Mouse (Mus musculus) heart, embryonic 13.5 days (tissue): ENCODE data around the gene Calm3. TPM values are rescaled to one million over a fixed set of nuclear protein-coding genes. Genes with fewer than 3 reads are reported as not detected.

Experiments
- ATAC-seq: fragments of 200-750 bp; cut with Nextera tagmentation; 2 replicates; pipeline ENCODE4 v1.8.0; 2017; ENCODE audit warnings: moderate TSS enrichment; ENCODE audit not compliant: insufficient number of reproducible peaks, low FRiP score, low TSS enrichment; ENCODE audit errors: extremely low read depth
- H3K27ac ChIP-seq: fragments of 300-500 bp; sonication (generic); replicated peaks from 2 replicates; pipeline ENCODE4 v1.5.1; 2015; ENCODE audit warnings: moderate library complexity, mild to moderate bottlenecking, inconsistent platforms
- H3K27me3 ChIP-seq: fragments of 300-500 bp; sonication (generic); replicated peaks from 2 replicates; pipeline ENCODE4 v1.6.1; 2015; ENCODE audit warnings: mild to moderate bottlenecking, inconsistent platforms
- H3K36me3 ChIP-seq: fragments of 300-500 bp; sonication (generic); 2 replicates; pipeline ENCODE4 v1.6.1; 2015; ENCODE audit warnings: mild to moderate bottlenecking, inconsistent platforms
- H3K4me1 ChIP-seq: fragments of 300-500 bp; sonication (generic); 2 replicates; pipeline ENCODE4 v1.6.1; 2015; ENCODE audit warnings: inconsistent platforms
- H3K4me2 ChIP-seq: fragments of 300-500 bp; sonication (generic); 2 replicates; pipeline ENCODE4 v1.6.1; 2015; ENCODE audit warnings: inconsistent platforms, mild to moderate bottlenecking, moderate library complexity
- H3K4me3 ChIP-seq: fragments of 300-500 bp; sonication (generic); 2 replicates; pipeline ENCODE4 v1.5.1; 2015; ENCODE audit warnings: moderate library complexity, mild to moderate bottlenecking, inconsistent platforms
- H3K9ac ChIP-seq: fragments of 300-500 bp; sonication (generic); 2 replicates; pipeline ENCODE4 v1.6.1; 2015; ENCODE audit warnings: inconsistent platforms, mild to moderate bottlenecking, moderate library complexity
- H3K9me3 ChIP-seq: fragments of 300-500 bp; sonication (generic); 2 replicates; pipeline ENCODE4 v1.6.1; 2016; ENCODE audit warnings: inconsistent platforms
- WGBS: fragments of 180-500 bp; shearing (Covaris S2); methylation state at CpG from one replicate; pipeline ENCODE4 v1.1.7; 2015; ENCODE audit warnings: mixed read lengths; 5-methylcytosine and 5-hydroxymethylcytosine counted together
- polyA plus RNA-seq: library from polyadenylated mRNA; unstranded; fragments of >200 nt; fragmentation: Nextera tagmentation; extraction: Ambion mirVana; gene quantifications from 2 replicates; pipeline ENCODE4 v1.2.1, GENCODE M21; 2015

Calm3 gene
- polyA plus RNA-seq, 1 experiment from 2014 or later = 85.5 TPM

- H3K27me3 ChIP-seq = peaks cover 55% of the 10 kb centered on the region
- ATAC-seq = peak; percentile 7; the same call in 1 of the 2 replicates
- H3K4me1 ChIP-seq = peaks cover 49% of the 10 kb centered on the region
- H3K27ac ChIP-seq = no peak overlapping the region
- under 1% methylated on average over 24 of the region's 24 CpGs for WGBS
- H3K4me3 ChIP-seq = peak overlapping the region; percentile 35
- peak overlapping the region; percentile 72 for H3K4me2 ChIP-seq
- no peaks in the 10 kb centered on the region for H3K36me3 ChIP-seq
- peak overlapping the region; percentile 71 for H3K9ac ChIP-seq
- no peaks in the 10 kb centered on the region for H3K9me3 ChIP-seq
Measured at GRCm38 (mm10) chr7:16895000-16895399, 28.9 kb downstream of the Calm3 start.

- Histone ChIP-seq H3K9me3 (no peaks in the 10 kb centered on the region), H3K4me1 (peaks cover 55% of the 10 kb centered on the region), H3K4me2 (peak overlapping the region; percentile 72), H3K27ac (no peak overlapping the region), H3K9ac (peak overlapping the region; percentile 71), H3K27me3 (peaks cover 48% of the 10 kb centered on the region), H3K4me3 (peak overlapping the region; percentile 35; the same call in 1 of the 2 replicates), H3K36me3 (peaks cover 6% of the 10 kb centered on the region; the same call in 1 of the 2 replicates)
- 1% methylated on average over 4 of the region's 4 CpGs for WGBS
- no peak for ATAC-seq
Measured at GRCm38 (mm10) chr7:16894279-16894678, 29.6 kb downstream of the Calm3 start.

- peak overlapping the region; percentile 72 for H3K4me2 ChIP-seq
- peak overlapping the region; percentile 35 for H3K4me3 ChIP-seq
- H3K36me3 ChIP-seq = peaks cover 12% of the 10 kb centered on the region
- WGBS = 7% methylated on average over 6 of the region's 6 CpGs
- peaks cover 41% of the 10 kb centered on the region for H3K27me3 ChIP-seq
- H3K9me3 ChIP-seq = no peaks in the 10 kb centered on the region
- no peak for ATAC-seq
- peaks cover 55% of the 10 kb centered on the region for H3K4me1 ChIP-seq
- H3K27ac ChIP-seq = no peak overlapping the region
- peak overlapping the region; percentile 69 for H3K9ac ChIP-seq
Measured at GRCm38 (mm10) chr7:16893612-16894011, 30.3 kb downstream of the Calm3 start.

GRCm38 (mm10) chr7:16892352-16892730 is 31.6 kb downstream of the Calm3 start:
- ATAC-seq = no peak
- H3K9ac ChIP-seq = peak overlapping the region; percentile 69
- H3K27me3 ChIP-seq = peaks cover 40% of the 10 kb centered on the region
- peaks cover 25% of the 10 kb centered on the region for H3K36me3 ChIP-seq
- H3K4me3 ChIP-seq = peak overlapping the region; percentile 43
- WGBS = 38% methylated on average over 9 of the region's 9 CpGs
- peaks cover 55% of the 10 kb centered on the region for H3K4me1 ChIP-seq
- H3K9me3 ChIP-seq = no peaks in the 10 kb centered on the region
- peak overlapping the region; percentile 72 for H3K4me2 ChIP-seq
- no peak overlapping the region for H3K27ac ChIP-seq

- peak within 1 kb of the TSS; percentile 72 for H3K4me2 ChIP-seq
- H3K4me3 ChIP-seq = peak within 1 kb of the TSS; percentile 43
- under 1% methylated on average over 30 of the region's 30 CpGs for WGBS
- peak; percentile 72 for ATAC-seq
- peaks cover 30% of the 10 kb centered on the region for H3K36me3 ChIP-seq
- H3K9me3 ChIP-seq = no peaks in the 10 kb centered on the region
- peaks cover 40% of the 10 kb centered on the region for H3K27me3 ChIP-seq
- H3K4me1 ChIP-seq = peaks cover 55% of the 10 kb centered on the region
- peak within 1 kb of the TSS; percentile 69 for H3K9ac ChIP-seq
- peak within 1 kb of the TSS; percentile 93 for H3K27ac ChIP-seq
Measured at GRCm38 (mm10) chr7:16891641-16892351, 32.1 kb downstream of the Calm3 start, which contains the start of gene Gng8. Gene Gng8 (plus strand): TSS chr7:16891786.

- H3K9ac ChIP-seq = peak overlapping the region; percentile 69
- peak overlapping the region; percentile 43 for H3K4me3 ChIP-seq
- peaks cover 42% of the 10 kb centered on the region for H3K27me3 ChIP-seq
- WGBS = 1% methylated on average over 23 of the region's 23 CpGs
- H3K36me3 ChIP-seq = peaks cover 39% of the 10 kb centered on the region
- ATAC-seq = peak; percentile 51; the same call in 1 of the 2 replicates
- H3K4me2 ChIP-seq = peak overlapping the region; percentile 72
- peaks cover 6% of the 10 kb centered on the region for H3K9me3 ChIP-seq
- H3K27ac ChIP-seq = peak overlapping the region; percentile 93
- H3K4me1 ChIP-seq = peaks cover 55% of the 10 kb centered on the region
Measured at GRCm38 (mm10) chr7:16890944-16891343, 33.0 kb downstream of the Calm3 start.

- H3K9ac ChIP-seq = peak overlapping the region; percentile 69
- H3K36me3 ChIP-seq = peaks cover 43% of the 10 kb centered on the region
- H3K27ac ChIP-seq = peak overlapping the region; percentile 93
- no peak for ATAC-seq
- WGBS = 21% methylated on average over 6 of the region's 6 CpGs
- H3K9me3 ChIP-seq = peaks cover 10% of the 10 kb centered on the region
- peak overlapping the region; percentile 72 for H3K4me2 ChIP-seq
- H3K4me1 ChIP-seq = peaks cover 54% of the 10 kb centered on the region
- peak overlapping the region; percentile 43 for H3K4me3 ChIP-seq
- peaks cover 45% of the 10 kb centered on the region for H3K27me3 ChIP-seq
Measured at GRCm38 (mm10) chr7:16890536-16890935, 33.4 kb downstream of the Calm3 start.

GRCm38 (mm10) chr7:16885905-16886304 is 38.0 kb downstream of the Calm3 start:
- Histone ChIP-seq H3K4me3 (peak overlapping the region; percentile 39), H3K36me3 (peaks cover 86% of the 10 kb centered on the region), H3K27ac (no peak overlapping the region), H3K27me3 (peaks cover 25% of the 10 kb centered on the region), H3K4me1 (peaks cover 43% of the 10 kb centered on the region), H3K9ac (0 out of 2 replicates have a peak overlapping the region, but pooled peaks have one; percentile 37), H3K4me2 (peak overlapping the region; percentile 53; the same call in 1 of the 2 replicates), H3K9me3 (peaks cover 20% of the 10 kb centered on the region)
- 48% methylated on average over 59 of the region's 59 CpGs for WGBS
- ATAC-seq = no peak

GRCm38 (mm10) chr7:16885271-16885776 is 38.6 kb downstream of the Calm3 start:
- WGBS = 14% methylated on average over 88 of the region's 95 CpGs
- Histone ChIP-seq H3K9me3 (peaks cover 20% of the 10 kb centered on the region), H3K27ac (no peak overlapping the region), H3K36me3 (peaks cover 89% of the 10 kb centered on the region), H3K9ac (peak overlapping the region; percentile 37; the same call in 1 of the 2 replicates), H3K4me3 (peak overlapping the region; percentile 39), H3K4me2 (peak overlapping the region; percentile 53), H3K4me1 (peaks cover 43% of the 10 kb centered on the region), H3K27me3 (peaks cover 25% of the 10 kb centered on the region)
- no peak for ATAC-seq

- peaks cover 44% of the 10 kb centered on the region for H3K4me1 ChIP-seq
- ATAC-seq = no peak
- H3K27me3 ChIP-seq = peaks cover 25% of the 10 kb centered on the region
- peaks cover 86% of the 10 kb centered on the region for H3K36me3 ChIP-seq
- H3K4me2 ChIP-seq = no peak overlapping the region
- no peak overlapping the region for H3K4me3 ChIP-seq
- 63% methylated on average over 4 of the region's 4 CpGs for WGBS
- H3K9me3 ChIP-seq = peaks cover 20% of the 10 kb centered on the region
- H3K27ac ChIP-seq = no peak overlapping the region
- H3K9ac ChIP-seq = no peak overlapping the region
Measured at GRCm38 (mm10) chr7:16884334-16884733, 39.6 kb downstream of the Calm3 start.

GRCm38 (mm10) chr7:16883162-16883561 is 40.8 kb downstream of the Calm3 start:
- Histone ChIP-seq H3K36me3 (peaks cover 87% of the 10 kb centered on the region), H3K4me3 (no peak overlapping the region), H3K9ac (peak overlapping the region; percentile 57), H3K27me3 (peaks cover 25% of the 10 kb centered on the region), H3K27ac (peak overlapping the region; percentile 98), H3K4me2 (peak overlapping the region; percentile 19), H3K9me3 (peaks cover 20% of the 10 kb centered on the region), H3K4me1 (peaks cover 56% of the 10 kb centered on the region)
- WGBS = 78% methylated on average over 6 of the region's 6 CpGs
- no peak for ATAC-seq
